Mouse (Mus musculus) liver, embryonic 16.5 days (tissue): Measurements from ENCODE around the gene Fstl4. TPM values are rescaled to one million over a fixed set of nuclear protein-coding genes. Genes with fewer than 3 reads are reported as not detected.
A peak's percentile ranks its signal among the peaks of the same experiment; 100 is the strongest.

Source experiments
- ATAC-seq: fragments of 200-750 bp; cut with Nextera tagmentation; 2 replicates; pipeline ENCODE4 v1.8.0; 2017; ENCODE audit warnings: low read depth, mild to moderate bottlenecking, moderate number of reproducible peaks, moderate library complexity
- H3K27ac ChIP-seq: fragments of 300-500 bp; sonication (generic); 2 replicates; pipeline ENCODE4 v1.5.1; 2014; ENCODE audit warnings: mild to moderate bottlenecking, low read length
- H3K27me3 ChIP-seq: fragments of 300-500 bp; sonication (generic); 2 replicates; pipeline ENCODE4 v1.6.1; 2014; ENCODE audit warnings: low read depth, low read length, mixed read lengths; ENCODE audit not compliant: control insufficient read depth, insufficient read depth
- H3K36me3 ChIP-seq: fragments of 300-500 bp; sonication (generic); 2 replicates; pipeline ENCODE4 v1.6.1; 2014; ENCODE audit warnings: mild to moderate bottlenecking; ENCODE audit not compliant: control insufficient read depth, insufficient read depth
- H3K4me1 ChIP-seq: fragments of 300-500 bp; sonication (generic); 2 replicates; pipeline ENCODE4 v1.6.1; 2014; ENCODE audit warnings: low read depth, low read length, mixed read lengths; ENCODE audit not compliant: control insufficient read depth
- H3K4me2 ChIP-seq: fragments of 300-500 bp; sonication (generic); 2 replicates; pipeline ENCODE4 v1.6.1; 2014; ENCODE audit warnings: low read depth, low read length, mixed read lengths
- H3K4me3 ChIP-seq: fragments of 300-500 bp; sonication (generic); 2 replicates; pipeline ENCODE4 v1.5.1; 2014; ENCODE audit warnings: low read depth, mild to moderate bottlenecking, low read length
- H3K9ac ChIP-seq: fragments of 300-500 bp; sonication (generic); 2 replicates; pipeline ENCODE4 v1.6.1; 2014; ENCODE audit warnings: low read depth, low read length
- H3K9me3 ChIP-seq: fragments of 300-500 bp; sonication (generic); replicated peaks from 2 replicates; pipeline ENCODE4 v1.6.1; 2016; ENCODE audit warnings: low read length; ENCODE audit not compliant: control insufficient read depth
- WGBS: fragments of 180-500 bp; shearing (Covaris S2); extraction: QIAGEN DNeasy Blood & Tissue Kit; methylation state at CpG from one replicate; pipeline ENCODE4 v1.1.7; 2014; ENCODE audit not compliant: insufficient replicate concordance; 5-methylcytosine and 5-hydroxymethylcytosine counted together
- polyA plus RNA-seq: library from polyadenylated mRNA; unstranded; fragments of >200 nt; fragmentation: Nextera tagmentation; extraction: Ambion mirVana; gene quantifications from 2 replicates; pipeline ENCODE4 v1.2.1, GENCODE M21; 2015

Fstl4 gene
- polyA plus RNA-seq, 1 experiment from 2014 or later: 0.08 TPM

DNA sequence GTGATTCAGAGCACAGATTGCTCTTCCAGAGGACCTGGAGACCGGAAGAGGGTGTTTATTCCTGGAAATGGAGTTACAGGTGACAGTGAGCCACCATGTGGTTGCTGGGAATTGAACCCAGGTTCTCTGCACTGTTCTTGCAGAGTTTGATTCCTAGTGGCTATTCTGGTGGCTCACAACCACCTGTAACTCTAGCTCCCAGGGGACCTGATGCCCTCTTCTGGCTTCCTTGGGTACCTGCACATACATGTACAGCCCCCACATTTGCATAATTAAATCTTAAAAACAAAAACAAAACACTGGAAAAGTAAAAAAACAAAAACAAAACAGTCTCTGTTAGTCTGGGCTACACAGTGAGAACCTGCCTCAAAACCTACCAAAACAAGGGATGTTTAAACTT lies 2.6 kb upstream of the Fstl4 start:
- no peak for ATAC-seq
- H3K27me3 ChIP-seq: peaks cover 42% of the 10 kb centered on the region
- WGBS: 50% methylated on average over 1 of the region's 1 CpGs

DNA sequence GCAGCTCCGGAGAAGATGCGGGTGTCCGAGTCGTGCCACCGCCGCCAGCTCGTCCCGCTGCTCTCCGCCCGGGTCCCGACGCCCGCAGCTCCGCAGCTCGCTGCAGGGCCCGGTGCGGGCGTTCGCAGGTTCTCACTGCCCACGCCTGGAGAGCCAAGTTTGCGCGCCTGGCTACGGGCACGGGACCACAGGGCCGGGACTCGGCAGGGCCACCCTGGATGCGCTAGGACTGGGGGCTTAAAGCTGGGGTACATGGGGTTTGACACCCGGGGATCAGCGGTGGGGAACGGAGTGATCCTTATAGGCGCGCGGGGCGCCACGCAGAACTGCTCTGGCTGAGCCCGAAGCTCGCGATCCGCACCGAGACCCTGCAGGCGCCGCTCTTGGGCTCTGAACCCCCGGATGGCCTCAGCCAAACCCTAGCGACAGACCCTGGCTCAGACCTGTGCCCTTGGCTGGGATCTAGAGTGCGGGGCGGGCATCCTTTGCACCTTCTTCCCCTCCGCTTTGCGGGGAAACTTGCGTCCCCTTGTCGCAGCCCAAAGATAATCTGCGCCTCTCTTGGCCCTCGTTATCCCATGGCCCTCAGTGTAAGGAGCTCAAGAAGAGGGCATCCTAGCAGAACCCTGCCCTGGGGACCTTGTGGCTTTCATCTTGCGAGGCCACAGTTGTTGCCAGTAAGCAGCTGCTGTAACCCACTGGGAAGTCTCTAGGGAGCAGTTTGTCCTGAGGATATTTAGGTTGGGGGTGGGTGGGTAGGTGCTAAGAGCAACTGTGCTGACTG lies 652 bp downstream of the Fstl4 start:
- H3K27ac ChIP-seq: no peak overlapping the region
- no peaks in the 10 kb centered on the region for H3K36me3 ChIP-seq
- no peak for ATAC-seq
- no peaks in the 10 kb centered on the region for H3K9me3 ChIP-seq
- H3K27me3 ChIP-seq: peaks cover 42% of the 10 kb centered on the region
- no peaks in the 10 kb centered on the region; the same call in 1 of the 2 replicates for H3K4me1 ChIP-seq
- peak overlapping the region; percentile 50 for H3K4me2 ChIP-seq
- 2% methylated on average over 50 of the region's 53 CpGs for WGBS
- peak overlapping the region; percentile 43 for H3K4me3 ChIP-seq
- H3K9ac ChIP-seq: no peak overlapping the region

More for the DNA sequence above, 2.6 kb upstream of the Fstl4 start:
- no peak overlapping the region for H3K27ac ChIP-seq
- no peak overlapping the region for H3K9ac ChIP-seq
- H3K9me3 ChIP-seq: no peaks in the 10 kb centered on the region
- no peak overlapping the region for H3K4me2 ChIP-seq
- H3K36me3 ChIP-seq: no peaks in the 10 kb centered on the region
- no peaks in the 10 kb centered on the region; the same call in 1 of the 2 replicates for H3K4me1 ChIP-seq
- H3K4me3 ChIP-seq: no peak overlapping the region

DNA sequence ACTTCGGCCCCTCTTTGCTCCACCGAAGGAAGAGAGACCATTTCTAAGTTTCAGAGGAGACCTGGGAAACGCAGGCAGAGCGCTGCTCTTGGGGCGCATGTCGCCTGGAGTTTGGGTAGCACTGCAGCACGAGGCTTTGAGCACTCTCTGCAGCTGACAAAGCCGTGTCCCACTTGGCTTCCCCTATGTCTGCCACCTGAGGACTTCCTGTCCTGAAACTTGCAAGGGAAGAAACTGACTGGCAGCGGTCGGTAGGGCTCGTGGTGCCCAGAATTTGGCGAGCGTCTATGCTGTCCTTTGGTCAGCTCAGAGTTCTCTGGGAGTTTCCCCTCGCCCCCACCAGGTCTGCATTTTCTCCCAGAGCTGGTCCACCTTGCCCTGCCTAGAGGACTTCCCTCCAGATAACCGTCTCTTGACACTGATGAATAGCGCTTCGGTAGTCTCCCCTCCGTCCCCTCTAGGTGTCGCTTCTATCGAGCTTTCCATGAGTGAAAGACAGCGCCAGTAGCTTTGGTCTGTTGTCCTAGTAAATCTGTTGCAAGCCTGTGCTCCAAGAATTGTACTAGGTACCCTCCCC lies 1.3 kb downstream of the Fstl4 start:
- Histone ChIP-seq H3K27me3 (peaks cover 42% of the 10 kb centered on the region), H3K4me2 (no peak overlapping the region), H3K36me3 (no peaks in the 10 kb centered on the region), H3K9ac (no peak overlapping the region), H3K4me1 (no peaks in the 10 kb centered on the region; the same call in 1 of the 2 replicates), H3K4me3 (no peak overlapping the region), H3K9me3 (no peaks in the 10 kb centered on the region), H3K27ac (no peak overlapping the region)
- 3% methylated on average over 21 of the region's 21 CpGs for WGBS
- ATAC-seq: no peak

DNA sequence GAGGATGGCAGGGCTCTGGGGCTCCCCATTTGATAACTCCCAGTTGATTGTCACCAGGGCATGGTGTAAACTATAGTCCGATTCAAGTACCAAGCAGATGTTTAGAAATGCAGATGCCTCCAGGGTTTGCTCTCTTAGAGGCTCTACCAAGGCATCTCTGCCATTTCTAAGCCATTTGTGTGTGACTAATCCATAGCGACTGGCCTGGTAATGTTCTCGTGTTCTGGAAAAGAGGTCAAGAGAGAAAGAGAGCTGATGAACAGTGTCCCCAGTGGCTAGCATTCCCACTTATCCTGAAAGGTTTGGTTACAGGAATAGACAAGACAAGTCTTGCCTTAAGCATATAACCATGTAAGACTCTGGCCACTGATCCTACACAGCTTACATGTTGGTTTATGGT lies 3.5 kb downstream of the Fstl4 start:
- H3K9me3 ChIP-seq: no peaks in the 10 kb centered on the region
- 64% methylated on average over 3 of the region's 3 CpGs for WGBS
- H3K9ac ChIP-seq: no peak overlapping the region
- H3K4me1 ChIP-seq: no peaks in the 10 kb centered on the region; the same call in 1 of the 2 replicates
- no peak overlapping the region for H3K4me2 ChIP-seq
- no peak overlapping the region for H3K4me3 ChIP-seq
- H3K27me3 ChIP-seq: peaks cover 38% of the 10 kb centered on the region
- H3K27ac ChIP-seq: no peak overlapping the region
- H3K36me3 ChIP-seq: no peaks in the 10 kb centered on the region
- ATAC-seq: no peak

DNA sequence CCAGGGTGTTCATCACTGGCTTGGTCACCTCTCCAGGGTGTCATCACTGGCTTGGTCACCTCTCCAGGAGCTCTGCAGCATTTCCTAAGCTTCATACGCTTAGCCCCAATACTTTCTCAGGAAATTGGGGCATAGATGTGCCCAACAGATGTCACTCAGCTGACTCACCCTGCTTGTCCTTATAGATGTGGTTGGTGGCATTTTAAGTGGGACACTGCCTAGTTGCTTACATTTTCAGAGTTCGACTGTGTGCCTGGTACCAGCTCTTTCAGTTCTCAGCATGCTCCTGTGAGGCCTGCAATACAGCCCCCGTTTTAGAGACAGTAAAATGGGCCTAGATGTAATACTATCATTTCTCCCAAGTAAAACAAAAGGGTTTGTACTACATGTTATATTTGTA lies 8.6 kb downstream of the Fstl4 start:
- 38% methylated on average over 3 of the region's 3 CpGs for WGBS

DNA sequence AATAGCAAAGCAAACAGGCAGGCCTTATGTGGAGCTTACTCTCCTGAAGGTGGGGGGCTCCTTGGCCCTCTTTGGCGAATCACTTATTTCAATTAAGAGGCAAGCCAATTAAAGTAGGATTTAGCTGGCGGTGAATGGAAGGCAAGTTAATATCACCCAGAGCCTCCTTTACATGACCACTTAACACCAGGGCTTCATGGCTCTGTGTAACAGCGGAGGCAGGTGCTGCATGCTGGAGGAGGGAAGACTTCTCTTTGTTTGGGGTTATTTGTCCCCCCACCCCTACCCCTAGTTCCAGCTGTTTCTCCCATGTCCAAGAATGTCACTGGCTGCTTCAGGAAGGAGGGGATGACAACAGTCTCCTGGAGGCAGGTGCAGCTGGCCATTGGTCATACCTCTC lies 10.9 kb downstream of the Fstl4 start:
- no peak overlapping the region for H3K4me2 ChIP-seq
- H3K27me3 ChIP-seq: no peaks in the 10 kb centered on the region
- H3K4me3 ChIP-seq: no peak overlapping the region
- H3K9ac ChIP-seq: no peak overlapping the region
- WGBS: 67% methylated on average over 3 of the region's 3 CpGs
- H3K9me3 ChIP-seq: no peaks in the 10 kb centered on the region
- H3K27ac ChIP-seq: no peak overlapping the region
- no peak for ATAC-seq
- H3K4me1 ChIP-seq: no peaks in the 10 kb centered on the region
- H3K36me3 ChIP-seq: no peaks in the 10 kb centered on the region

More for the DNA sequence above, 8.6 kb downstream of the Fstl4 start:
- Histone ChIP-seq H3K9ac (no peak overlapping the region), H3K9me3 (no peaks in the 10 kb centered on the region), H3K27me3 (no peaks in the 10 kb centered on the region), H3K4me1 (no peaks in the 10 kb centered on the region), H3K4me2 (no peak overlapping the region), H3K36me3 (no peaks in the 10 kb centered on the region), H3K4me3 (no peak overlapping the region), H3K27ac (no peak overlapping the region)
- ATAC-seq: no peak

DNA sequence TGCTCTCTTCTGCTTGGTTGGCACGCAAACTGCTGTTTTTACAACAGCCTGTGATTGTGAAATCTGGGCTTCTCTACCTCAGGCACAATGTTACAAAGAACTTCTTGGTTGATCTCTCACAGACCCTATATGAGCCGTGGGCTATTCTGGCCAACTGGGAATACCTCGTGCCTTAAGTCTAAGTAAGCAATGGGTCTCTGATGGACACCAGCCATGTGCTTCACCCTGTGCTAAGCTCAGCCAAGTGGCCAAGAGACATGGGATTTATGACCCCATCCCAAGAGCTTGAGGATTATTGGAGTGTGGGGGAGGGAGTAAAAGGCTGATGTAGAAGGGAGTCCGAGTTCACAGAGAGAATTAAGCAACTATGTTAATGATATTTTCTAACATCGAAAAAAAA lies 18.0 kb downstream of the Fstl4 start:
- H3K4me1 ChIP-seq: no peaks in the 10 kb centered on the region
- no peaks in the 10 kb centered on the region for H3K36me3 ChIP-seq
- no peak overlapping the region for H3K9ac ChIP-seq
- H3K9me3 ChIP-seq: no peaks in the 10 kb centered on the region
- 62% methylated on average over 5 of the region's 5 CpGs for WGBS
- H3K27me3 ChIP-seq: no peaks in the 10 kb centered on the region
- no peak overlapping the region for H3K27ac ChIP-seq
- no peak overlapping the region for H3K4me2 ChIP-seq
- no peak overlapping the region for H3K4me3 ChIP-seq
- ATAC-seq: no peak

DNA sequence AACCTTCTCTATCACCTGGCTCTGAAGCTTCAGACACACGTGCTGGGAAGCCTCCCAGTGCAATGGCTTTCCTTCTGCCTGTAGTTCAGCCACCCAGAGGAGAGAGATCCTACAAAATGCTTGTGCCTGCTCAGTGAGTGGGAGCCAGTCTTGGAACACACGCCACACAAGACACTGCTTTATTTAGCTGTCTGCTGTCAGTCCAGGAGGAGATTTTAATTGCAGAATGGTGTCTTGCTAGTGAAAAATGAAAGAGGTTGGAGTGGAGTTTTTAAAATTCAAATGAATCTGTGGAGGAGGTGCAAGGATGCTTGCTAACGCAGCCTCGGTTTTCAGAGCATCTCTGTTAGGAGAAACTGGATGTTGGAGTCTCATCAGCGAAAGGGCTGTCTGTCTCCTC lies 29.9 kb downstream of the Fstl4 start:
- Histone ChIP-seq H3K9me3 (no peaks in the 10 kb centered on the region), H3K4me3 (no peak overlapping the region), H3K27ac (no peak overlapping the region), H3K36me3 (no peaks in the 10 kb centered on the region), H3K4me1 (no peaks in the 10 kb centered on the region), H3K9ac (no peak overlapping the region), H3K4me2 (no peak overlapping the region), H3K27me3 (no peaks in the 10 kb centered on the region)
- WGBS: 60% methylated on average over 5 of the region's 5 CpGs
- ATAC-seq: no peak

DNA sequence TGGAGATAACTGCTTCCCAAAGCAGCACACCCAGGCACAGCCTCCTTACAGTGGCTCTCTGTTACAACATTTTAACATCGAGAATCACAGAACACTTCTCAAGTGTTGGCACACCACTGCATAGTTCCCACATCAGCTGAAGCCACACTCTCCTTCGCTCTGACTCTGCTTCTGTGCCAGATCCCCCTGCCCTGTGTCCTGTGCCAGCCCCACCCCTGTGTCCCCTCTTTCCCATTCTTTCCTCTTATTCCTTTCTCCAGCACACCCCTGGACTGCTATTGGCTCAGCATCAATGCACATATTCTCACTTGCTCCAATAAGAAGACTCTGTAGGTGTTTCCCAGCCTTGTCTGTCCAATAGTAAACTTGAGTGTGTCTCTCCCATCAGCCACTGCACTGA lies 45.1 kb downstream of the Fstl4 start:
- Histone ChIP-seq H3K9ac (no peak overlapping the region), H3K27ac (no peak overlapping the region), H3K9me3 (no peaks in the 10 kb centered on the region), H3K4me3 (no peak overlapping the region), H3K4me1 (no peaks in the 10 kb centered on the region), H3K36me3 (no peaks in the 10 kb centered on the region), H3K4me2 (no peak overlapping the region), H3K27me3 (no peaks in the 10 kb centered on the region)
- ATAC-seq: no peak
- WGBS: 48% methylated on average over 2 of the region's 2 CpGs
